Mouse (Mus musculus) kidney, adult 2 months (tissue): ENCODE measurements around the gene Gys1.

Source experiments
- CTCF ChIP-seq: fragments of 200-500 bp; conservative IDR thresholded peaks from 2 replicates; pipeline ENCODE4 v1.5.1; 2011; ENCODE audit warnings: low read depth, mild to moderate bottlenecking, control low read depth, low read length, moderate library complexity, mixed read lengths; ENCODE audit not compliant: insufficient read depth, insufficient read length
- POLR2A ChIP-seq: fragments of 200-500 bp; IDR thresholded peaks from one replicate; pipeline ENCODE4 v1.6.1; 2011; ENCODE audit warnings: low read depth, low read length, control low read depth

- TF ChIP-seq CTCF (no peak), POLR2A (no peak)
These were observed 54.9 kb downstream of the Gys1 start for GRCm38 (mm10) chr7:45489578-45489977.
